Mouse (Mus musculus): ENCODE data around the gene Cdk5rap1.

DNA sequence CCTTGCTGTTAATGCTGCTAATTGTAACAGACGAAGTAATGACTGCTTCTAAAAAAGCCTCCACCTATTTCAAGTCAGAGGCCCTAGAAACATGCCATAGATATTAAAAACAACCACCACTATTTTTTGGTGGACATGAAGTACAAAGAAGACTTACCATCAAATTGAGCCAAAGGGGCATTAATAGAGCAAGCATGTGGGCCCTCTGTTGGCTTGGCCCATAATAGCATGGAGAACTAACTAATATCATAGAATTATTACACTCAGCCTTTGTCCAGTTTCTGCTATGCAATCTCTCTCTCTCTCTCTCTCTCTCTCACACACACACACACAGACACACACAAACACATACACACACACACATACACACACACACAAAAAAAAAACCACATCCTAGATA lies 80.0 kb downstream of the Cdk5rap1 start:
- TF ChIP-seq POLR2A (IDR thresholded peaks at IDR 0.05; ENCODE audit: borderline replicate concordance, extremely low read depth, insufficient read depth, insufficient read length, poor library complexity, severe bottlenecking) (no peak), CTCF (IDR thresholded peaks at IDR 0.05; ENCODE audit: borderline replicate concordance, extremely low read depth, insufficient read depth, insufficient read length) (no peak)

Data from brain, embryonic 14.5 days (tissue).